In genomic region chr3:152688532-152688931, GRCm38 (mm10) we compare ENCODE assay signal across 23 mouse cellular contexts. TPM values are rescaled to one million over a fixed set of nuclear protein-coding genes. Genes with fewer than 3 reads are reported as not detected.
DNase-seq lines count a peak whose midpoint lies in the region; TF ChIP-seq lines count a peak whose summit lies in the region.
"Had no signal": no experiment of that assay in that cellular context is flagged by ENCODE, and none has a peak within 500 bp of the region (broad histone marks: within the 10 kb centered on the region; RNA-seq: fewer than 3 reads in every experiment).

No protein-coding gene starts in this region.

- H3K4me3 ChIP-seq in kidney, adult 2 months (ENCODE audit: insufficient read depth, low read depth, low read length) = no peak overlapping the region
- H3K4me3 ChIP-seq: embryonic facial prominence, embryonic 15.5 days; erythroblast, embryonic 14.5 days; forebrain, embryonic 10.5 days; heart, embryonic 10.5 days; heart, embryonic 15.5 days; hindbrain, embryonic 10.5 days had no signal

- DNase-seq in gastrocnemius, adult 18-20 months (ENCODE audit: low spot score) = peak; percentile 9
- DNase-seq in gastrocnemius, postnatal 10 days = no peak
- DNase-seq in kidney, adult 2 months = peak; percentile 29
- no peak for DNase-seq in kidney, adult 9 months
- peak; percentile 20 to 48 for DNase-seq in kidney, postnatal 25 days
- DNase-seq in kidney, adult 18-20 months = no peak
- peak; percentile 38 for DNase-seq in adipocyte (ENCODE audit: low spot score)
- DNase-seq: B cell, adult 2 months; cerebellum, adult 11 months; cerebellum, adult 8-10 months; cerebellum, postnatal 14 days; embryo, embryonic 11 days had no signal

- 0 out of 2 replicates have a peak overlapping the region, but pooled peaks have one; percentile 23 for H3K27ac ChIP-seq in kidney, adult 2 months (ENCODE audit: insufficient read depth, low read depth, low read length)
- H3K27ac ChIP-seq: embryonic facial prominence, embryonic 15.5 days; forebrain, embryonic 10.5 days; heart, embryonic 10.5 days; heart, embryonic 15.5 days; hindbrain, embryonic 10.5 days; hindbrain, embryonic 14.5 days had no signal

- no peak for TF ChIP-seq POLR2A in kidney, adult 2 months (IDR thresholded peaks at IDR 0.05; ENCODE audit: low read depth, low read length)

- no peaks in the 10 kb centered on the region for H3K27me3 ChIP-seq in kidney, adult 2 months (replicated peaks; ENCODE audit: control insufficient read depth, insufficient read depth, low read length)
- H3K27me3 ChIP-seq: embryonic facial prominence, embryonic 15.5 days; heart, embryonic 15.5 days had no signal

- H3K36me3 ChIP-seq in kidney, adult 2 months (ENCODE audit: control insufficient read depth, insufficient read depth, low read length) = no peaks in the 10 kb centered on the region
- H3K36me3 ChIP-seq: embryonic facial prominence, embryonic 15.5 days; forebrain, embryonic 10.5 days; G1E; heart, embryonic 10.5 days; heart, embryonic 15.5 days; hindbrain, embryonic 10.5 days had no signal

- no peak for TF ChIP-seq CTCF in kidney, adult 2 months (conservative IDR thresholded peaks at IDR 0.05; ENCODE audit: insufficient read depth, insufficient read length, low read depth, low read length)

- H3K4me1 ChIP-seq in kidney, adult 2 months (ENCODE audit: control insufficient read depth, insufficient read depth, low read length) = no peaks in the 10 kb centered on the region
- H3K4me1 ChIP-seq: embryonic facial prominence, embryonic 15.5 days; forebrain, embryonic 10.5 days; heart, embryonic 10.5 days; heart, embryonic 15.5 days; hindbrain, embryonic 10.5 days had no signal

- 71% methylated on average over 5 of the region's 5 CpGs for WGBS in kidney, adult 2 months

RNA-seq across cellular contexts. Expression of gene Ak5, which starts 20.4 kb away (rescaled TPM):
- total RNA-seq in gastrocnemius, adult 18-20 months (2021) = under 1 TPM; 0.24 to 0.32 TPM
- total RNA-seq in gastrocnemius, postnatal 10 days (2021) = 1 to 10 TPM; 1.7 to 5.3 TPM
- polyA plus RNA-seq in kidney, adult 2 months (2012; rRNA removed) = 2.0 and 3.3 TPM in 2 replicates
- total RNA-seq: common myeloid progenitor, adult 5-6 weeks; granulocyte monocyte progenitor cell, adult 5-6 weeks; heart, postnatal 25 days had no signal
- polyA plus RNA-seq: erythroblast, embryonic 14.5 days; G1E had no signal

RNA-seq across cellular contexts. Expression of gene Pigk, which starts 25.4 kb away (rescaled TPM):
- total RNA-seq in gastrocnemius, adult 18-20 months (2021) = 10 to 100 TPM; 21.0 to 22.4 TPM
- total RNA-seq in gastrocnemius, postnatal 10 days (2021) = 10 to 100 TPM; 26.8 to 27.9 TPM
- 13.4 and 14.9 TPM in 2 replicates for polyA plus RNA-seq in kidney, adult 2 months (2012; rRNA removed)

Comparison
In these comparisons a context has a peak if more than half of its experiments do, and no peak if none do; other contexts are left out.
1. DNase-seq: peak in gastrocnemius, adult 18-20 months (single experiment), kidney, adult 2 months (single experiment), kidney, postnatal 25 days (2 of 2) and adipocyte (single experiment); none in gastrocnemius, postnatal 10 days (single experiment), kidney, adult 9 months (single experiment) and kidney, adult 18-20 months (single experiment).